Mouse (Mus musculus) neural tube, embryonic 12.5 days (tissue): ENCODE data around the gene Zdhhc18. TPM values are rescaled to one million over a fixed set of nuclear protein-coding genes. Genes with fewer than 3 reads are reported as not detected.

Source experiments
- ATAC-seq: fragments of 200-750 bp; cut with Nextera tagmentation; 2 replicates; pipeline ENCODE4 v1.8.0; 2017; ENCODE audit warnings: low read depth, mild to moderate bottlenecking, moderate TSS enrichment, moderate library complexity; ENCODE audit not compliant: low FRiP score
- H3K27ac ChIP-seq: fragments of 300-500 bp; sonication (generic); 2 replicates; pipeline ENCODE4 v1.5.1; 2016
- H3K27me3 ChIP-seq: fragments of 300-500 bp; sonication (generic); replicated peaks from 2 replicates; pipeline ENCODE4 v1.6.1; 2016; ENCODE audit warnings: mild to moderate bottlenecking
- H3K36me3 ChIP-seq: fragments of 300-500 bp; sonication (generic); 2 replicates; pipeline ENCODE4 v1.6.1; 2016; ENCODE audit warnings: mild to moderate bottlenecking
- H3K4me1 ChIP-seq: fragments of 300-500 bp; sonication (generic); 2 replicates; pipeline ENCODE4 v1.6.1; 2016
- H3K4me2 ChIP-seq: fragments of 300-500 bp; sonication (generic); replicated peaks from 2 replicates; pipeline ENCODE4 v1.6.1; 2016; ENCODE audit warnings: mild to moderate bottlenecking
- H3K4me3 ChIP-seq: fragments of 300-500 bp; sonication (generic); 2 replicates; pipeline ENCODE4 v1.5.1; 2016
- H3K9ac ChIP-seq: fragments of 300-500 bp; sonication (generic); 2 replicates; pipeline ENCODE4 v1.6.1; 2016; ENCODE audit warnings: mild to moderate bottlenecking
- H3K9me3 ChIP-seq: fragments of 300-500 bp; sonication (generic); 2 replicates; pipeline ENCODE4 v1.6.1; 2016; ENCODE audit warnings: mild to moderate bottlenecking
- WGBS: fragments of 180-500 bp; shearing (Covaris S2); methylation state at CpG from one replicate; pipeline ENCODE4 v1.1.7; 2016; 5-methylcytosine and 5-hydroxymethylcytosine counted together
- polyA plus RNA-seq: library from polyadenylated mRNA; unstranded; fragments of >200 nt; fragmentation: Nextera tagmentation; extraction: Ambion mirVana; gene quantifications from 2 replicates; pipeline ENCODE4 v1.2.1, GENCODE M21; 2016

Zdhhc18 gene
- polyA plus RNA-seq, 1 experiment from 2014 or later = 9.9 TPM

DNA sequence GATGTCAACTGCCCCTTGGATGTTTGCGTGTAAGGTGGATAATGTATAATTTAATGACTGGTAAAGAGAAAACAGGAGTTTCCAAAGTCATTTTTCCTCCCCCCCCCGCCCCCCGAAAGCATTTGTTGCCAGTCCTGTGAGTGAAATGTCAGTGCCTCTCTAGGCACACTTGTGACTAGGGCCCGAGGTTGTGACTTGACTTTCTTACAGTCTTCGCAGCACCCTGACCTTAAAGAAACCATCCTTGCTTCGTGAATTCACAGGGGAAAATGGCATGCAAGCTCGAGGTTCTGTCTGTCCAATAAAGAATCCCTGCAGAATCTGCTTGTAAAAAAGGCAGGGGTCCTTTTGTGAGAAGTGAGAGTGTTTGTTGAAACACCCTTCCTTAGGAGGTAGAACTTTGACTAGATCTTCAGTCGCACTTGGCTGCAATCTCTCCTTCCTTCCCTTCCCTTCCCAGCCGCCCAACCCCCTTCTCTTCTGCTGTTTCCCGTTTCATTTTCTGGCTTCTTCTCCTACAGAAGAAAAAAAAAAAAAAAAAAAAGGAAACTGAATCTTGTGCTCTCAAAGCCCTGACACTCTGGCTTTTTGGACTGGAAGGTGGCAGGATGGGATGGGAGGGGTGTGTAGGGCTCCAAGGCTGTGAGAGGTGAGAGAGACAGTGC is 23.8 kb upstream of the Zdhhc18 start:
- Histone ChIP-seq H3K9me3 (no peaks in the 10 kb centered on the region), H3K4me2 (peak overlapping the region; percentile 65), H3K9ac (peak overlapping the region; percentile 29; the same call in 1 of the 2 replicates), H3K27me3 (no peaks in the 10 kb centered on the region), H3K4me3 (no peak overlapping the region), H3K4me1 (peaks cover 55% of the 10 kb centered on the region), H3K27ac (no peak overlapping the region), H3K36me3 (peaks cover 7% of the 10 kb centered on the region)
- WGBS = 36% methylated on average over 10 of the region's 10 CpGs
- no peak for ATAC-seq

DNA sequence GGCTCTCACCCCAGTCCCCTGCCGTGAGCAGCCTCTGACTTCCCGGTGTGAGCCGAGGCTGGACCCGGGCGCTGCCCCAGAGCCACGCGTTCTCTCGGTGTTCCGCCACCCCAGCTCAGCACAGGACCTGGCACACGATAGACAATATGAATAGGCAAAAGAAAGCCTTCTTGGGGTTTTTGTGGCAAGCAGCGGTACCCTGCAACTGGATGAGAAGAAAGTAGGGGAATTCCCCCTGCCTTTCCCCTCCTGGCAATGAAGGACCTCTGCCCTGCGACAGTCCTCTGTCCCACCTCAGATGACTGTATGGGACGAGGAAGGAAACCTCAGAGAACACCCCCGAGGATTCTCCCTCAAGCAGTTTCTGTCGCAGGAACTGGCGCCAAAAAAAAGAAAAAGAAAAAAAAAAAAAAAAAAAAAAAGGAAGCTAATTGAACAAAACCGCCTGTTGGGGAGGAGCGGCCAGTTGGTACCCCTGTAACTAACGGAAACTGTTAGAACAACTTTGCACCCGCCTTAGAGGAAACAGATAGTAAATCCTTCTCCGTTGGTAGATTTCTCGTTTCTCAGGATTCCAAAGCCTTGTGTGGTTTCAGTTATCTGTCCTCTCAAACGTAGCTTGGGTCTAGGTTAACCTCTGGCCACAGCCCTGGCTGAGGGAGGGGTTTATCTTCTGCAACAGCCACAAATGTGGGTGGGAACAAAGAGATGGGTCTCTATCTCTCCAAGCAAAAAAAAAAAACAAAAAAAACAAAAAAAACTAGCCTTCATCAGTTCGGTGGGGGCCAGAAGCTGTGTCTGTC is 23.1 kb upstream of the Zdhhc18 start:
- H3K27me3 ChIP-seq = no peaks in the 10 kb centered on the region
- peak; percentile 33; the same call in 1 of the 2 replicates for ATAC-seq
- WGBS = 3% methylated on average over 24 of the region's 24 CpGs
- peaks cover 59% of the 10 kb centered on the region for H3K4me1 ChIP-seq
- H3K27ac ChIP-seq = peak overlapping the region; percentile 89; the same call in 1 of the 2 replicates
- H3K4me2 ChIP-seq = peak overlapping the region; percentile 65
- no peaks in the 10 kb centered on the region for H3K9me3 ChIP-seq
- H3K4me3 ChIP-seq = peak overlapping the region; percentile 77
- peak overlapping the region; percentile 82 for H3K9ac ChIP-seq
- no peaks in the 10 kb centered on the region; the same call in 1 of the 2 replicates for H3K36me3 ChIP-seq

DNA sequence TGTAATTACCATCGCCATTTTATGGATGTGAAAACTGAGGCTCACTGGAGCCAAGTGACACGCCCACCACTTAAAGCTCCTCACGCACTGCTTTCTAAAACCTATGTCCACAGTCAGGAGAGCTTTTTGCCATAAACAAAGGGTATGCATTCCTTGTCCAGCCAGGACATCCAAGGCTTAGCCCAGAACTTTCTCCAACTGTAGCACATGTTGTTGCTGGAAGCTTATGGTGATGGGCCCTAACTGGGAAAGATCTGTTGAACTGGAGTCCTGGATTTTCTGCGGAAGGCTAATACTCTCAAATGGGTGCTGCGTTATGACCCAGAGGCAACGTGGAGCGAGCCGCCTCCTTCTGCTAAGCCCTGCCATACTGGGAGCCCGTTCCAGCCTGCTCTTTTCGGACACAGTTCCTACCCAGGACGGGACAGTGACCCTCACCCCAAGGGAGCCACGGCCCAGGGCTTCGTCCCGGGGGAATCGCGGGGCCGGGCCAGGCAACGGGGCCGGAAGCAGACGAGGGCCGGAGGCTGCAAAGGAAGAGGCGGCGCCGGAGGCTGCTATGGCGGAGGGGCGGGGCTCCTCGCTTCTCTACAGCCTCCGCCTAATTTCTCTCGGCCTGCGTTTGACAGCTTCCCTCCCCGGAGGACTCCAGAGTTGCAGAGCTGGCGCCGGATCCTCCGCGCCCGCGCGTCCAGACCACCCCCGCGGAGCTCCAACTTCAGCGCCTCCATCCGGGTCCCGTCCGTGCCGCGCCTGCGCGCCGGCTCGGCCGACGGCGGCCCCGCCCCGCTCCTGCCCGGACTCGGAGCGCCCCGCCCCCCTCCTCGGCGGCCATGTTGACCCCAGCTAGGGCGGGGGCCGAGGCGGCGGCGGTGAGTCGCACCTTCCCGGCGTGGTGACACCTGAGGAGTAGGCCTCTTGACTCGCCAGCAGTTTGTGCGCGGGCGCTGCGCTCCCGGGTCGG is 22.2 kb upstream of the Zdhhc18 start, which contains the start of gene Pigv:
Gene Pigv, minus strand, starts transcription at position 767 of the 964 bp plus-strand sequence.
- H3K4me1 ChIP-seq = peaks cover 54% of the 10 kb centered on the region

DNA sequence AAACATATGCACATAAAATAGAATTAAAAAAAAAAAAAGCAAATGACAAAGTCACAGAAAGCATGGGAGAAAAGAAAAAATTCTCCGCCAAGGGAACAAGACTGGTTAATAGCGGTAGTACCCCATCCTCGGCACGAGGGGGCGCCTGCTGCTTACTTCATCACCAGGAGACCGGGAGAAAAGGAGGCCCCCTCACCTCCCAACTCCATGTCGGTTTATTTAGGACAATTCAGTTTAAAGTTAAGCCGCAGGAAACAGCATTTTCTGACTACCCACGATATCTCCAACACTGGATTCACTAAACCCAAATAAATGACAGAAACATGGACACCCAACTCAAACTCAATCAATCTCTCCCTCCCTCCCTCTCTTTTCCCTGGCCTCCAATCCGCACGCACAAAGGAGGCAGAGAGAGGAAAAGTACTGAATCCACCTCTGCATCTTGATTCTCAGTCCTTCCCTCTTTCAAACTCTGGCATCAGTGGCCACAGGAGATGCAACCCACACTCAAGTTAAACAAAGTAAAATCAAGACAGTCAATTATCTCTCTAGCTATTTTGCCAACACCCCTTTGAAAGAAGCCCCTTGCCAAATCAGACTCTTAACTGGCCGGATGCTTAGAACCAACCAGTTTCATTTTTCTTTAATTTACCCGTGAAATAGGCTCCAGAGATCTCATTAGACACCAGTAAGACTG is 21.4 kb upstream of the Zdhhc18 start:
- H3K36me3 ChIP-seq = peaks cover 3% of the 10 kb centered on the region; the same call in 1 of the 2 replicates
- H3K4me2 ChIP-seq = peak overlapping the region; percentile 65
- peaks cover 47% of the 10 kb centered on the region for H3K4me1 ChIP-seq
- 3% methylated on average over 13 of the region's 13 CpGs for WGBS
- H3K27me3 ChIP-seq = no peaks in the 10 kb centered on the region
- ATAC-seq = no peak
- H3K27ac ChIP-seq = peak overlapping the region; percentile 89; the same call in 1 of the 2 replicates
- peak overlapping the region; percentile 77 for H3K4me3 ChIP-seq
- no peaks in the 10 kb centered on the region for H3K9me3 ChIP-seq
- H3K9ac ChIP-seq = peak overlapping the region; percentile 82

More for the DNA sequence above, 22.2 kb upstream of the Zdhhc18 start, which contains the start of gene Pigv:
- peak within 1 kb of the TSS; percentile 65 for H3K4me2 ChIP-seq
- H3K9me3 ChIP-seq = no peaks in the 10 kb centered on the region
- WGBS = under 1% methylated on average over 75 of the region's 76 CpGs
- H3K27ac ChIP-seq = peak within 1 kb of the TSS; percentile 89
- H3K27me3 ChIP-seq = no peaks in the 10 kb centered on the region
- peak within 1 kb of the TSS; percentile 77 for H3K4me3 ChIP-seq
- no peaks in the 10 kb centered on the region; the same call in 1 of the 2 replicates for H3K36me3 ChIP-seq
- ATAC-seq = peak; percentile 89
- peak within 1 kb of the TSS; percentile 82 for H3K9ac ChIP-seq

DNA sequence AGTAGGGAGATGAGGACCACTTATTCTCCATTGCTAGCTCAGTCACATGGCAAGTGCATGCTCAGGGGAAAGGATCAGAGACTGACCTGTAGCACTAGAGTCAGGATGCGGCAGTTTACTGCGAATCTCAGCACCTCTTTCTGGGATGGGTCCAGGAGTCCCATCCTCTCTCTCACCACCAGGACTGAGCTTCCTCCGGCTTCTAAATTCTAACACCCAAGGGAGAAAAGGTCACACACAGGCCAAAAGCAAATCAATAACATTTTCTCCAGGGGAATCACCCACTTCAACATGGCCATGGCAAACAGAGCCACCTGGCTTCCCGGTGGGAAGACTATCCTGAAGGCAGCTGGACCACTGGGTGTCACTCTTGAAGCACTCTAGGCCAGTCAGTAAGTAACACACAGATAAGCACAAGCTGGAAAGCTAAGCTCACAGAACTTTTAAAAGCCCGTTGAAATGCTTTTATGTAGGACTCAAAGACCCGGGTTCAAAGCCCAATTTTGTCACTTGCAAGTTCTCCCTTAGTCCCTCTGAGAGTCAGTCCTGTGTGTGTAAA is 19.8 kb upstream of the Zdhhc18 start:
- H3K27me3 ChIP-seq = no peaks in the 10 kb centered on the region
- no peak for ATAC-seq
- WGBS = 73% methylated on average over 6 of the region's 6 CpGs
- H3K4me3 ChIP-seq = no peak overlapping the region
- peaks cover 32% of the 10 kb centered on the region for H3K4me1 ChIP-seq
- H3K4me2 ChIP-seq = no peak overlapping the region; the same call in 1 of the 2 replicates
- H3K27ac ChIP-seq = no peak overlapping the region
- H3K9ac ChIP-seq = no peak overlapping the region
- H3K36me3 ChIP-seq = peaks cover 8% of the 10 kb centered on the region
- H3K9me3 ChIP-seq = no peaks in the 10 kb centered on the region

DNA sequence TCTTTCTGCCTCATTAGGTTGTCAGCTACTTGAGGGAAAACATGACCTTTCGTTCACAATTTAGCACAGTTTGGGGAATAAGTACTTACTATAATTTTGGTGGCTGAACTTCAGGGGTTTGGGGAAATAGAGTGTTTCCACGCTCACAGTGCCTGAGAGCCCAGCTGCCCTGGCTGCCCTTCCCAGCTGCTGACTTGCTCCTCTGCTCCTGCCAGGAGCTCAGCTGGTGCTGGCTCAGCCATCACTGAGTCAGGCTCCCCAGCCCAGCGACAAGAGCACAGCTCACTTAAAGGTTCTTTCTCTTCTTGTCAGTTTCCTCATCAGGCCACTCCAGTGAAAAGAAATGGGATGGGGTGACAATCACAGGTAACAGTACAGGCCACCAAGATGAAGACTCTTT is 18.6 kb upstream of the Zdhhc18 start:
- WGBS = 71% methylated on average over 3 of the region's 3 CpGs
- no peak overlapping the region for H3K4me2 ChIP-seq
- H3K27ac ChIP-seq = no peak overlapping the region

DNA sequence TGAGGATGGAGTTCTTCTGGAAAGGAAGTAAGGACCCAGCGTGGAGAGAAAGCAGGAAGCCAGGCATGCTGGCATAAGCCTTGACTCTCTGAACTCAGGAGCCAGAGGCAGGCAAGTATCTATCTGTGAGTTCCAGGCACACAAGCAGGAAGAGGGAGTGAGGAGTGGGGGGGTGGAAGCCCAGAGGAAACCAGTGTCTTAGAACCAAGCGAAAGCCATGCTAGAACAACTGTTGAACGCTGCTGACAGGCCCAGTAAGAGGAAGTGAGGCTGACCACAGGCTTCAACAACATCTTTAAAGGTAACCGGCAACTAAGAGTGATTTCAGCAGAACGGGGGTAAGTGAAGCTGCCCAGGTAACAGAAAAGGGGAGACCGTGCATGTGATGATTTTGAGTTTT is 16.2 kb upstream of the Zdhhc18 start:
- Histone ChIP-seq H3K4me2 (no peak overlapping the region), H3K27ac (no peak overlapping the region), H3K9ac (no peak overlapping the region), H3K9me3 (no peaks in the 10 kb centered on the region), H3K4me1 (peaks cover 15% of the 10 kb centered on the region), H3K27me3 (no peaks in the 10 kb centered on the region), H3K36me3 (peaks cover 11% of the 10 kb centered on the region), H3K4me3 (no peak overlapping the region)
- ATAC-seq = no peak
- WGBS = 85% methylated on average over 6 of the region's 6 CpGs

More for the DNA sequence above, 18.6 kb upstream of the Zdhhc18 start:
- ATAC-seq = no peak
- no peak overlapping the region for H3K4me3 ChIP-seq
- no peaks in the 10 kb centered on the region for H3K27me3 ChIP-seq
- no peaks in the 10 kb centered on the region for H3K9me3 ChIP-seq
- peaks cover 11% of the 10 kb centered on the region for H3K36me3 ChIP-seq
- no peak overlapping the region for H3K9ac ChIP-seq
- H3K4me1 ChIP-seq = peaks cover 22% of the 10 kb centered on the region

DNA sequence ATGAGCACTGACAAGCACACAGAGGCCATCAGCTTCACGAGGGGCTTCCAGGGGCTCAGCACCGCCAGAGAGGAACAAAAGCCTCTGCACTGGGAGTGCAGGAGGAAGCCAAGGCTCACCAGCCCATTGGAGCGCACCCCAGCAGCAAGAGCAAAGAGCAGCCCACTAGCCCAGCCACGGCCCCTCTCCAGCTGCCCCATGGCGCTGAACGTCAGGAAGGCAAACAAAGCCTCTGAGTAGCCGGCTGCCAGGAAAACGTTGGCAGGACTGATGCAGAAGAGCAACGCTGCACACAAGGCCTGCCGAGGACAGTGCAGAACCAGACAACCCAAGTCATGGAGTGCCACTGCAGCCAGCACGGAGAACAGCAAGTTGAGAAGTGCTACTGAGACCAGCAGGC is 15.2 kb upstream of the Zdhhc18 start:
- Histone ChIP-seq H3K27ac (no peak overlapping the region), H3K9ac (no peak overlapping the region), H3K36me3 (peaks cover 14% of the 10 kb centered on the region), H3K4me1 (peaks cover 18% of the 10 kb centered on the region), H3K4me2 (no peak overlapping the region), H3K27me3 (no peaks in the 10 kb centered on the region), H3K4me3 (no peak overlapping the region), H3K9me3 (no peaks in the 10 kb centered on the region)
- ATAC-seq = no peak
- 65% methylated on average over 11 of the region's 11 CpGs for WGBS

DNA sequence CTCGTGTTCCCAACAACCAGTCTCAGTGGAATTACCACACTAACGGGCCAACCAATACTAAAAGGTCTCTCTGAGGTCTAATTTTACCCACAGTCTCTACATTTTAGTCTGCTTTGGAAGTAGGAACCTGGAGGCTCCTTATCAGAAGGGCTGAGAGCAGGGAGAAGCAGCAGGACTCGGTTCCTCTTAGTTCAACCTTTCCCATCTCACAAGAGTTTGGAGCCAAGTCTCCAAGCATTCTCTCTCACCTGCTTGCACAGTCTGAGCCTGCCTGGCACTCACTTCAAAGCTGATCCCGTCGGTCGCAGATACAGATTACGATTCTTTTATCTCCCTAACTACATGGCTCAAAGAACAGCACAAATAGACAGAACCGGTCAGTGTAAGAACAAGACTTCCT is 13.0 kb upstream of the Zdhhc18 start:
- ATAC-seq = no peak
- Histone ChIP-seq H3K27me3 (no peaks in the 10 kb centered on the region), H3K4me1 (peaks cover 22% of the 10 kb centered on the region), H3K4me2 (no peak overlapping the region), H3K36me3 (peaks cover 14% of the 10 kb centered on the region), H3K4me3 (no peak overlapping the region), H3K9ac (no peak overlapping the region), H3K27ac (no peak overlapping the region), H3K9me3 (no peaks in the 10 kb centered on the region)
- WGBS = 91% methylated on average over 8 of the region's 8 CpGs

DNA sequence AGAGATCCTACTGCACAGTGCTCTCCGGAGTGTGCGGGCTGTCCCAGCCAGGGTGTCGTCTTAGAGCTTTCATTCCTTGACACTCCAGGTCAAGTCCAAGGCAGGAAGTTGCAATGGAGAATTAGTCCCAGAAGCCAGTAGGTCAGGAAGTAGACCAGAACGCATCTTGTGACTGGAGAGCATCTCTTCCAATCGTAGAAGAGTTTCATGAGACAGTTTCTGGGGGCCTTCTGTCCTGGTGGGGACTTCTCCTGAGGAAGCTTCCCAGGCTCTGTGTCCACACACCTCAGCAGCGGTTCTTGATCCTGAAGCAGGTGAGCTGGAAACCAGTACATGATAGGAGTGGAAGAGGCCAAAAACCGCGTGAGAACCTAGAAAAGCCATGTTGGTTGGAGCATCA is 12.5 kb upstream of the Zdhhc18 start:
- no peaks in the 10 kb centered on the region for H3K27me3 ChIP-seq
- no peak overlapping the region for H3K4me3 ChIP-seq
- no peak overlapping the region for H3K9ac ChIP-seq
- no peak for ATAC-seq
- H3K4me2 ChIP-seq = no peak overlapping the region
- WGBS = 94% methylated on average over 8 of the region's 8 CpGs
- no peaks in the 10 kb centered on the region for H3K9me3 ChIP-seq
- no peak overlapping the region for H3K27ac ChIP-seq
- H3K4me1 ChIP-seq = peaks cover 22% of the 10 kb centered on the region
- peaks cover 14% of the 10 kb centered on the region for H3K36me3 ChIP-seq
